Mouse (Mus musculus) cortical plate, adult 2 months (tissue): Measurements from ENCODE around the gene Farp1.

ENCODE experiments used
- CTCF ChIP-seq: fragments of 200-500 bp; IDR thresholded peaks from 2 replicates; pipeline ENCODE4 v1.5.1; 2011; ENCODE audit warnings: mild to moderate bottlenecking, control low read depth, low read length; ENCODE audit not compliant: insufficient read depth; ENCODE audit errors: extremely low read depth
- POLR2A ChIP-seq: fragments of 200-500 bp; IDR thresholded peaks from 2 replicates; pipeline ENCODE4 v1.6.1; 2011; ENCODE audit warnings: mild to moderate bottlenecking, low read length, control low read depth; ENCODE audit not compliant: insufficient read depth; ENCODE audit errors: extremely low read depth

DNA sequence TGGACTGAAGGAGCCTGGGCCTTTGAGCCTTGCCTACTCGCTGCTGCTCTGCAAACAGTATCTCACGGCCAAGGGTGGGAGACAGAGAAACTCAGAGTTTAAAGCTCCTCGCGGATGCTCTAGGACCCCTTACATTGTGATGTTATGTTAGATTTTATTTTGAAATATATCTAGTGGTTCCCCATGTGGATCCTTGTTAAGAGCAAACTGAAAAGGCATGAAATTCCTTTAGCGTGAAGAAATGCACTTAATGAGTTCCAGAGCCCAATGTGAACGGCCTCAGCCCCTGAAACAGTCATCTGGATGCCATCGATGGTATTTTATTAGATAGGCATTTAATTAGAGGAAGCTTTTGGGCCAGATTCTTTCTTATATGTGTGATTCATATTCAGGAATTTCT is 212.3 kb downstream of the Farp1 start:
- TF ChIP-seq POLR2A (no peak), CTCF (no peak)
